Mouse (Mus musculus): ENCODE measurements around the gene Angptl6. TPM values are rescaled to one million over a fixed set of nuclear protein-coding genes. Genes with fewer than 3 reads are reported as not detected.

Gene Angptl6
- polyA plus RNA-seq, 1 experiment from 2014 or later: 9.7 TPM

DNA sequence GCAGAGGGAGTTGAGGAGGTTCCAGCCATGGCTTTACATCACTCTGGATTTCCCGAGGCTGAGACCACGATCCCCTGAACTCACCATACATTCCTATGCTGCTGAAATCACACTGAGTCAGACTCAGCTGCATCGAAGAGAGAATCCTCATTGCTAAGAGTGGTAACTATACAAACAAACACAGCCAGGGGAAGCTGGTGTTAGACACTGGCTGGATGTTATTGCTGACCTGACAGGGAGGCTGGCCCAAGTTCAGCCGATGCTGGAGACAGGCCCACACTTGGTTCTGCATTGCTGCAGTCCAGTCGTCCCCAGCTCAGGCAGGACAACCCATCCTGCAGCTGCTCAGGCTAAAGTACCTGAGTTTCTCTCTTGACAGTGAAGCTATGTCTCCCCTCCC lies 53.7 kb downstream of the Angptl6 start:
- Histone ChIP-seq H3K4me1 (replicated peaks) (peaks cover 6% of the 10 kb centered on the region), H3K9ac (no peak overlapping the region), H3K4me2 (no peak overlapping the region), H3K27ac (replicated peaks) (no peak overlapping the region), H3K9me3 (no peaks in the 10 kb centered on the region), H3K27me3 (no peaks in the 10 kb centered on the region; the same call in 1 of the 2 replicates), H3K4me3 (no peak overlapping the region), H3K36me3 (no peaks in the 10 kb centered on the region)
- ATAC-seq (ENCODE audit: low read depth): no peak
- WGBS: 69% methylated on average over 5 of the region's 5 CpGs

Small RNAs within 50 kb of the gene (microRNA-seq; reads per million reads assigned to microRNA genes)
- gene Mir7081: 0.44 reads per million

Other genes starting within 250 kb of the Angptl6 start
- 479 and 545 TPM in 2 replicates for gene Ubl5, start 236.8 kb downstream of the Angptl6 start, polyA plus RNA-seq (2015; fragmentation: Nextera tagmentation; extraction: Ambion mirVana)
- gene Fbxl12, start 235.0 kb downstream of the Angptl6 start, polyA plus RNA-seq (2015; fragmentation: Nextera tagmentation; extraction: Ambion mirVana): 16.0 and 16.2 TPM in 2 replicates
- 55.4 and 58.9 TPM in 2 replicates for gene Pin1, start 227.6 kb downstream of the Angptl6 start, polyA plus RNA-seq (2015; fragmentation: Nextera tagmentation; extraction: Ambion mirVana)
- 127 and 128 TPM in 2 replicates for gene Olfm2, start 133.4 kb downstream of the Angptl6 start, polyA plus RNA-seq (2015; fragmentation: Nextera tagmentation; extraction: Ambion mirVana)
- gene Col5a3, start 64.7 kb downstream of the Angptl6 start, polyA plus RNA-seq (2015; fragmentation: Nextera tagmentation; extraction: Ambion mirVana): 0.45 and 0.59 TPM in 2 replicates
- not detected in 2 replicates for gene Rdh8, start 61.2 kb downstream of the Angptl6 start, polyA plus RNA-seq (2015; fragmentation: Nextera tagmentation; extraction: Ambion mirVana)
- gene A230050P20Rik, start 11.1 kb downstream of the Angptl6 start, polyA plus RNA-seq (2015; fragmentation: Nextera tagmentation; extraction: Ambion mirVana): 2.6 and 2.7 TPM in 2 replicates
- gene Ppan, start 8.4 kb upstream of the Angptl6 start, polyA plus RNA-seq (2015; fragmentation: Nextera tagmentation; extraction: Ambion mirVana): 48.1 and 51.9 TPM in 2 replicates
- 253 and 267 TPM in 2 replicates for gene Eif3g, start 18.9 kb upstream of the Angptl6 start, polyA plus RNA-seq (2015; fragmentation: Nextera tagmentation; extraction: Ambion mirVana)
- 54.2 and 63.7 TPM in 2 replicates for gene Dnmt1, start 80.2 kb upstream of the Angptl6 start, polyA plus RNA-seq (2015; fragmentation: Nextera tagmentation; extraction: Ambion mirVana)
- gene S1pr2, start 97.1 kb upstream of the Angptl6 start, polyA plus RNA-seq (2015; fragmentation: Nextera tagmentation; extraction: Ambion mirVana): 9.9 and 10.1 TPM in 2 replicates
- 105 and 110 TPM in 2 replicates for gene Mrpl4, start 123.0 kb upstream of the Angptl6 start, polyA plus RNA-seq (2015; fragmentation: Nextera tagmentation; extraction: Ambion mirVana)
- 3.9 and 4.8 TPM in 2 replicates for gene Icam1, start 136.3 kb upstream of the Angptl6 start, polyA plus RNA-seq (2015; fragmentation: Nextera tagmentation; extraction: Ambion mirVana)
- 0.33 and 0.56 TPM in 2 replicates for gene Icam4, start 149.6 kb upstream of the Angptl6 start, polyA plus RNA-seq (2015; fragmentation: Nextera tagmentation; extraction: Ambion mirVana)
- gene Icam5, start 152.3 kb upstream of the Angptl6 start, polyA plus RNA-seq (2015; fragmentation: Nextera tagmentation; extraction: Ambion mirVana): 0.45 and 0.68 TPM in 2 replicates
- 1.4 and 2.1 TPM in 2 replicates for gene Zglp1, start 187.4 kb upstream of the Angptl6 start, polyA plus RNA-seq (2015; fragmentation: Nextera tagmentation; extraction: Ambion mirVana)
- gene Gm49373, start 193.4 kb upstream of the Angptl6 start, polyA plus RNA-seq (2015; fragmentation: Nextera tagmentation; extraction: Ambion mirVana): 0.91 and 0.98 TPM in 2 replicates
- gene Fdx1l, start 193.9 kb upstream of the Angptl6 start, polyA plus RNA-seq (2015; fragmentation: Nextera tagmentation; extraction: Ambion mirVana): 52.1 and 60.2 TPM in 2 replicates
- gene Gm38431, start 212.3 kb upstream of the Angptl6 start, polyA plus RNA-seq (2015; fragmentation: Nextera tagmentation; extraction: Ambion mirVana): 1.3 and 1.6 TPM in 2 replicates
- 37.3 and 38.3 TPM in 2 replicates for gene Raver1, start 212.3 kb upstream of the Angptl6 start, polyA plus RNA-seq (2015; fragmentation: Nextera tagmentation; extraction: Ambion mirVana)

All from neural tube, embryonic 13.5 days (tissue).